Comparison of ENCODE assay signal across 18 mouse cellular contexts in genomic region chr2:71350904-71351726, GRCm38 (mm10).
"Had no signal": no experiment of that assay in that cellular context is flagged by ENCODE, and none has a peak within 500 bp of the region (broad histone marks: within the 10 kb centered on the region; RNA-seq: fewer than 3 reads in every experiment).

No protein-coding gene starts in this region.

- H3K36me3 ChIP-seq: intestine, embryonic 15.5 days; limb, embryonic 12.5 days; limb, embryonic 15.5 days; lung, embryonic 15.5 days; neural tube, embryonic 13.5 days had no signal

- H3K4me3 ChIP-seq: intestine, embryonic 15.5 days; limb, embryonic 12.5 days; limb, embryonic 15.5 days; lung, embryonic 15.5 days; myocyte; neural tube, embryonic 13.5 days had no signal

- H3K9ac ChIP-seq: intestine, embryonic 15.5 days; limb, embryonic 12.5 days; limb, embryonic 15.5 days; liver, embryonic 14.5 days; liver, postnatal 0 days; lung, embryonic 15.5 days; neural tube, embryonic 13.5 days had no signal

- H3K27me3 ChIP-seq: intestine, embryonic 15.5 days; limb, embryonic 12.5 days; limb, embryonic 15.5 days; lung, embryonic 15.5 days; neural tube, embryonic 13.5 days had no signal

- H3K27ac ChIP-seq: intestine, embryonic 15.5 days; limb, embryonic 12.5 days; limb, embryonic 15.5 days; liver, embryonic 14.5 days; lung, embryonic 15.5 days; neural tube, embryonic 13.5 days; stomach, postnatal 0 days had no signal

- DNase-seq: kidney, adult 11 months; kidney, adult 9 months; kidney, postnatal 14 days; left cerebral cortex, postnatal 4 days; liver, postnatal 0 days; lung, postnatal 14 days; lung, postnatal 4 days; retina, postnatal 1 day; thymus, adult 2 months; thymus, postnatal 25 days had no signal

- H3K9me3 ChIP-seq: intestine, embryonic 15.5 days; limb, embryonic 12.5 days; limb, embryonic 15.5 days; lung, embryonic 15.5 days; neural tube, embryonic 13.5 days had no signal

- H3K4me1 ChIP-seq: intestine, embryonic 15.5 days; limb, embryonic 12.5 days; limb, embryonic 15.5 days; lung, embryonic 15.5 days; neural tube, embryonic 13.5 days had no signal
